Mouse (Mus musculus): ENCODE data around the gene Chaf1a. TPM values are rescaled to one million over a fixed set of nuclear protein-coding genes. Genes with fewer than 3 reads are reported as not detected.
A peak's percentile ranks its signal among the peaks of the same experiment; 100 is the strongest.

Chaf1a gene
- polyA plus RNA-seq, 1 experiment from 2014 or later = 6.9 TPM

DNA sequence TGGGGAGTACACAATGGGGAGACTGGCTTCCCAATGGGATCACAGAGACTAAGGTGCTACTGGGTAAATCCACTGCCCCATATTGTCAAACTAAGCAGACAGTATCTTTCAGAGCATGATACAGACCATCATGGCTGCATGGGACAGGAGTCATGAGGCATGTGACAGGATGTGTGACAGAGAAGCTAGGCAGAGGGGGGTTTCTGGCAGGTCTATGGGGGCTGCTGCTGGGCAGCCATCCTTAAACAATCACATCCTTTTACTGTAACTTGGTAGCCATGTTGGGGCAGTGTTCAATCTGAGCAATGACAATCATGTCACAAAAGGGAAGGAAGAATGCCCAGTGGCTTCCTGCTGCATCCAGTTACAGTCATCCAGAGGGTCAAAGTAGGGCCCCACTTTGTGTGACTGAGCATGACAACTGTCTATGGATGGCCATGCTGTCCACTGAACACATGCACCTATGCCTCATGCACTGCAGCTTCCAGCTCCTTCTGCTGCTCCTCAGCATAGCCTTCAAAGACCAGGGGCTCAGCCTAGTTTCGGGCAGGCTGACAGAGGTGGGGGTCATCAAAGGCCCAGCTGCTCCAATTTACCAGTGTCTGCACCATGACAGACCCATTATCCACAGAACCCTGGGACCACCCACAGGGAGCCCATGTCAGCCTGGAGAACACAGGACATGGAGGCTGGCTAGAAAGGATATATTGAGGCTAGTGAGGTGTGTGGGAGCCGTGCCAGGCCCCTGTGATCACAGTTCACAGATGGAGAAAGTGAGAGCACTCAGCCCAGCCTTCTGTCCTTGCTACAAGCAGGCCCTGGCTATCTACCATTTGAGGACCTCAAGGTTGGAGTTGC is 17.9 kb upstream of the Chaf1a start:
- 54% methylated on average over 2 of the region's 2 CpGs for WGBS
- Histone ChIP-seq H3K4me3 (no peak overlapping the region), H3K9ac (peak overlapping the region; percentile 44; the same call in 1 of the 2 replicates), H3K4me2 (no peak overlapping the region), H3K9me3 (no peaks in the 10 kb centered on the region), H3K4me1 (replicated peaks) (peaks cover 55% of the 10 kb centered on the region), H3K27ac (peak overlapping the region; percentile 56), H3K27me3 (no peaks in the 10 kb centered on the region), H3K36me3 (peaks cover 45% of the 10 kb centered on the region)
- no peak for ATAC-seq (ENCODE audit: low FRiP score)

GRCm38 (mm10) chr17:56022989-56023290 is 17.3 kb upstream of the Chaf1a start:
- H3K27ac ChIP-seq = peak overlapping the region; percentile 56
- peaks cover 44% of the 10 kb centered on the region for H3K36me3 ChIP-seq
- no peaks in the 10 kb centered on the region for H3K27me3 ChIP-seq
- no peaks in the 10 kb centered on the region for H3K9me3 ChIP-seq
- H3K9ac ChIP-seq = peak overlapping the region; percentile 44; the same call in 1 of the 2 replicates
- no peak overlapping the region for H3K4me2 ChIP-seq
- H3K4me1 ChIP-seq (replicated peaks) = peaks cover 57% of the 10 kb centered on the region
- H3K4me3 ChIP-seq = no peak overlapping the region
- ATAC-seq (ENCODE audit: low FRiP score) = no peak
- 67% methylated on average over 4 of the region's 4 CpGs for WGBS

GRCm38 (mm10) chr17:56023386-56023785 is 16.9 kb upstream of the Chaf1a start:
- H3K9me3 ChIP-seq = no peaks in the 10 kb centered on the region
- H3K36me3 ChIP-seq = peaks cover 44% of the 10 kb centered on the region
- H3K27me3 ChIP-seq = no peaks in the 10 kb centered on the region
- ATAC-seq (ENCODE audit: low FRiP score) = no peak
- H3K9ac ChIP-seq = peak overlapping the region; percentile 44; the same call in 1 of the 2 replicates
- H3K4me2 ChIP-seq = no peak overlapping the region
- peaks cover 60% of the 10 kb centered on the region for H3K4me1 ChIP-seq (replicated peaks)
- peak overlapping the region; percentile 56; the same call in 1 of the 2 replicates for H3K27ac ChIP-seq
- 88% methylated on average over 5 of the region's 5 CpGs for WGBS
- no peak overlapping the region for H3K4me3 ChIP-seq

GRCm38 (mm10) chr17:56024476-56024875 is 15.8 kb upstream of the Chaf1a start:
- no peak overlapping the region for H3K9ac ChIP-seq
- no peaks in the 10 kb centered on the region for H3K9me3 ChIP-seq
- H3K4me1 ChIP-seq (replicated peaks) = peaks cover 62% of the 10 kb centered on the region
- peaks cover 44% of the 10 kb centered on the region for H3K36me3 ChIP-seq
- no peaks in the 10 kb centered on the region for H3K27me3 ChIP-seq
- 76% methylated on average over 2 of the region's 2 CpGs for WGBS
- no peak overlapping the region for H3K4me3 ChIP-seq
- no peak overlapping the region for H3K4me2 ChIP-seq
- ATAC-seq (ENCODE audit: low FRiP score) = no peak
- H3K27ac ChIP-seq = no peak overlapping the region

GRCm38 (mm10) chr17:56024931-56025330 is 15.3 kb upstream of the Chaf1a start:
- no peak overlapping the region for H3K4me2 ChIP-seq
- 86% methylated on average over 5 of the region's 5 CpGs for WGBS
- peaks cover 43% of the 10 kb centered on the region for H3K36me3 ChIP-seq
- no peak overlapping the region for H3K4me3 ChIP-seq
- no peaks in the 10 kb centered on the region for H3K9me3 ChIP-seq
- H3K4me1 ChIP-seq (replicated peaks) = peaks cover 60% of the 10 kb centered on the region
- no peaks in the 10 kb centered on the region for H3K27me3 ChIP-seq
- no peak overlapping the region for H3K27ac ChIP-seq
- ATAC-seq (ENCODE audit: low FRiP score) = no peak
- H3K9ac ChIP-seq = no peak overlapping the region

GRCm38 (mm10) chr17:56026303-56026702 is 13.9 kb upstream of the Chaf1a start:
- WGBS = 100% methylated on average over 1 of the region's 1 CpGs
- ATAC-seq (ENCODE audit: low FRiP score) = no peak
- H3K4me1 ChIP-seq (replicated peaks) = peaks cover 53% of the 10 kb centered on the region

GRCm38 (mm10) chr17:56026881-56027280 is 13.4 kb upstream of the Chaf1a start:
- Histone ChIP-seq H3K36me3 (peaks cover 45% of the 10 kb centered on the region), H3K4me1 (replicated peaks) (peaks cover 51% of the 10 kb centered on the region), H3K27ac (no peak overlapping the region), H3K4me3 (no peak overlapping the region), H3K9me3 (no peaks in the 10 kb centered on the region), H3K27me3 (no peaks in the 10 kb centered on the region), H3K9ac (no peak overlapping the region), H3K4me2 (no peak overlapping the region)
- WGBS = 79% methylated on average over 1 of the region's 1 CpGs
- no peak for ATAC-seq (ENCODE audit: low FRiP score)

More at GRCm38 (mm10) chr17:56026303-56026702, 13.9 kb upstream of the Chaf1a start:
- H3K9me3 ChIP-seq = no peaks in the 10 kb centered on the region
- H3K27ac ChIP-seq = no peak overlapping the region
- H3K4me3 ChIP-seq = no peak overlapping the region
- H3K9ac ChIP-seq = no peak overlapping the region
- H3K4me2 ChIP-seq = no peak overlapping the region
- peaks cover 44% of the 10 kb centered on the region for H3K36me3 ChIP-seq
- H3K27me3 ChIP-seq = no peaks in the 10 kb centered on the region

GRCm38 (mm10) chr17:56027801-56028441 is 12.3 kb upstream of the Chaf1a start:
- Histone ChIP-seq H3K9me3 (no peaks in the 10 kb centered on the region), H3K27me3 (no peaks in the 10 kb centered on the region), H3K36me3 (peaks cover 51% of the 10 kb centered on the region), H3K27ac (no peak overlapping the region), H3K4me3 (no peak overlapping the region), H3K4me1 (replicated peaks) (peaks cover 51% of the 10 kb centered on the region), H3K9ac (peak overlapping the region; percentile 39; the same call in 1 of the 2 replicates), H3K4me2 (no peak overlapping the region)
- 95% methylated on average over 5 of the region's 5 CpGs for WGBS
- no peak for ATAC-seq (ENCODE audit: low FRiP score)

DNA sequence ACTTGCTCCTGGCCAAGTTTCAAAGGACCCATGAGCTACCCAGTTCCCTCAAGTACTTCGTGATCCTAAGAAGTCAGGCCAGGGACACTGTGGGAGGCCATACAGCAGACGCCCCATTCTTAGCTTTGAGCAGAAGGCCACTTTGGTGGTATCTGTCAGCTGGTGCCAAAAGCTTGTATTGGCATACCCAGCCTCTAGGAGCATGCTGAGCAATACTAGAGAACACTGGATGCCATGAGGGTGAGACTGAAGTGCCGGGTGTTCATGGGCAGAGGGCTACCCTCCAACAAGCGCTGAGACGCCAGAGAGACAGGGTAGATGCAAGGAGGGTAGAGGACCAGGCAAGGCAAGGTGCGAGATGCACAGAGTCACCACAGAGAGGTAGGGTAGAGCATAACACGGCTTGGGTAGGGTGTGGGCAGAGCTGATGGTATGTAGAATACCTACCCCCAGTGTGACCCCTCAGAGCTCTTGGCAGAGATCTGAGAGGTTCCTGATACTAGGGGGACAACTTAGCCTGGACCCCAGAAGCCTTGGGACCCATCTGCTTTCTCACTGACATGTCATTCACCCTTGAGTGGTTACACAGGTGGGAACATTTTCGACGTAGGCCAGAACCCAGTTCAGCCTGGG is 9.9 kb upstream of the Chaf1a start:
- 89% methylated on average over 9 of the region's 9 CpGs for WGBS
- Histone ChIP-seq H3K36me3 (peaks cover 63% of the 10 kb centered on the region), H3K27me3 (no peaks in the 10 kb centered on the region), H3K9ac (no peak overlapping the region), H3K27ac (no peak overlapping the region), H3K4me2 (no peak overlapping the region), H3K9me3 (no peaks in the 10 kb centered on the region), H3K4me3 (no peak overlapping the region), H3K4me1 (replicated peaks) (peaks cover 57% of the 10 kb centered on the region)
- ATAC-seq (ENCODE audit: low FRiP score) = no peak

DNA sequence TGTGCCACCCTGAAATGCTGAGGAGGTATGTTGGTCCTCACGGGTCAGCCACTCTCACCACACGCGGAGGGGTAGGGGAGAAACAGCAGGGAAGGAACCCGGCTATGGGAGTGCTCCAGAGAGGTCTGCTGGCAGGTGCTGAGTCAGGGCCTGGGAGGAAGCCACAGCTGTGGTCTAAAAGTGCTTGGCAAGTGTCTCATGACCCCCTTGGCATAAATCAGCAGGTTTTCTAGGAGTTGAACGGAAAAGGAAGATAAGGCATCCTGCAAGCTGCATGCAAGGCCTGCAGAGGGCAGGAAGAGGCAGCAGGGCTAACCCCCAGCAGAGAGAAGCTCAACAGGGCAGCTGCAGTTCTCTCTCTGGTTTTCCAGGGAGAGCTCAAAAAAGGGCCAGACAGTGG is 9.3 kb upstream of the Chaf1a start:
- Histone ChIP-seq H3K4me2 (no peak overlapping the region), H3K27me3 (no peaks in the 10 kb centered on the region), H3K4me1 (replicated peaks) (peaks cover 63% of the 10 kb centered on the region), H3K9ac (no peak overlapping the region), H3K36me3 (peaks cover 63% of the 10 kb centered on the region), H3K9me3 (no peaks in the 10 kb centered on the region), H3K4me3 (no peak overlapping the region), H3K27ac (no peak overlapping the region)
- ATAC-seq (ENCODE audit: low FRiP score) = no peak
- WGBS = 67% methylated on average over 5 of the region's 5 CpGs

- H3K36me3 ChIP-seq = peaks cover 63% of the 10 kb centered on the region
- peaks cover 64% of the 10 kb centered on the region for H3K4me1 ChIP-seq (replicated peaks)
- WGBS = 95% methylated on average over 7 of the region's 7 CpGs
- H3K4me3 ChIP-seq = no peak overlapping the region
- no peak for ATAC-seq (ENCODE audit: low FRiP score)
- no peak overlapping the region; the same call in 1 of the 2 replicates for H3K9ac ChIP-seq
- H3K4me2 ChIP-seq = no peak overlapping the region
- H3K27me3 ChIP-seq = no peaks in the 10 kb centered on the region
- H3K9me3 ChIP-seq = no peaks in the 10 kb centered on the region
- H3K27ac ChIP-seq = no peak overlapping the region
These were observed 8.8 kb upstream of the Chaf1a start for GRCm38 (mm10) chr17:56031431-56031830.

DNA sequence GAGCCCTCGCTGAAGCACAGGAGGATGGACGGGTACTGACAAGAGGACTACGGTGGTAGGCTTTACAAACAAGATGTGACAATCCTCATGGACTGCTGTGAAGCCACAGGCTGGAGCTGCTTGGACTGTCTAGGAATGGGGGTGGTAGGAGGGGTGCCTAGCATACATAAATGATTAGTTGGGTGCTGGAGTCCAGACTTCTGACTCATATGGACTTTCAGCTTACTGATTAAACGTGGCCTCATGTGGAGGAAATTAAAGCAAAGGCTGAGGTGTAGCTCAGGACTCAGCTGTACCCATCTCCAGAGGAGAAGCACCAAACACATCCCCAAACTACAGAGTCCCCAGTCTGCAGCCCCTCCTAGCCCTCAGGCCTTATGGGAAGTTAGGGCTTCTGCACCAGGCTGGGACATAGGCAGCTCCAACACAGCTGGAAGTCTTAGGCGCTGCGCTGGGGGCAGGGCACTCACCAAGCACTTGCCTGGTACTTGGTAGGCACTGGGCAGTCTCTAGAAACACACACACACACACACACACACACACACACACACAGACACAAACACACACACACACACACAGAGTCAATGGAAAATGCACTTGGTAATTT is 8.0 kb upstream of the Chaf1a start:
- Histone ChIP-seq H3K4me2 (no peak overlapping the region), H3K27ac (no peak overlapping the region), H3K27me3 (no peaks in the 10 kb centered on the region), H3K9me3 (no peaks in the 10 kb centered on the region), H3K36me3 (peaks cover 60% of the 10 kb centered on the region), H3K4me3 (no peak overlapping the region), H3K4me1 (replicated peaks) (peaks cover 62% of the 10 kb centered on the region), H3K9ac (peak overlapping the region; percentile 24; the same call in 1 of the 2 replicates)
- ATAC-seq (ENCODE audit: low FRiP score) = no peak
- WGBS = 75% methylated on average over 6 of the region's 6 CpGs
